Comparison of ENCODE assay signal across 8 mouse cellular contexts in genomic region chr11:75460103-75460843, GRCm38 (mm10). TPM values are rescaled to one million over a fixed set of nuclear protein-coding genes. Genes with fewer than 3 reads are reported as not detected.
A peak's percentile ranks its signal among the peaks of the same experiment; 100 is the strongest.
DNase-seq lines count a peak whose midpoint lies in the region; ATAC-seq and TF ChIP-seq lines count a peak whose summit lies in the region.

No protein-coding gene starts in this region.

- peaks cover 21% of the 10 kb centered on the region for H3K36me3 ChIP-seq in macrophage (ENCODE audit: inconsistent target)

- TF ChIP-seq CTCF in gastrocnemius, adult 2 months (IDR thresholded peaks at IDR 0.05): no peak
- no peak for TF ChIP-seq CTCF in left cerebral cortex, adult 2 months (IDR thresholded peaks at IDR 0.05)

- H3K4me3 ChIP-seq in gastrocnemius, adult 2 months: peak overlapping the region; percentile 72
- peak overlapping the region; percentile 51 for H3K4me3 ChIP-seq in left cerebral cortex, adult 2 months
- peak overlapping the region; percentile 41 for H3K4me3 ChIP-seq in macrophage (ENCODE audit: inconsistent target)

- peak; percentile 92 for DNase-seq in gastrocnemius, adult 2 months
- DNase-seq in hindlimb bud, embryonic 11.5 days (ENCODE audit: extremely low spot score, low read depth, low spot score): peak; percentile 69
- peak; percentile 84 to 87 for DNase-seq in left cerebral cortex, adult 2 months (ENCODE audit: extremely low spot score in 1 of 2, low spot score in 2 of 2)
- DNase-seq in retina, postnatal 7 days (ENCODE audit: low read depth, low spot score): peak; percentile 66
- peak; percentile 47 for DNase-seq in urinary bladder, postnatal 10 days (ENCODE audit: low spot score)

- ATAC-seq in activated CD4-positive, CD25-positive, alpha-beta regulatory T cell, adult 4 months: peak; percentile 40
- ATAC-seq in common myeloid progenitor, adult 5-6 weeks (replicated peaks; ENCODE audit: low read depth, poor library complexity, severe bottlenecking): peak; percentile 51

- intact Hi-C loops in gastrocnemius, adult 2 months (cut with DNase I): loop anchor here (5.0 kb wide), 1 partner anchor 107 kb away; no protein-coding TSS in a partner anchor
- intact Hi-C loops in left cerebral cortex, adult 2 months (cut with DNase I): loop anchor here (2.0 to 5.0 kb wide), 2 partner anchors 268 to 287 kb away; partner anchors contain the start of genes Dph1 and Rtn4rl1

- peaks cover 39% of the 10 kb centered on the region for H3K79me2 ChIP-seq in macrophage (ENCODE audit: inconsistent target)

- under 1% methylated on average over 19 of the region's 19 CpGs for WGBS in macrophage (ENCODE audit: missing documents)

- H3K27ac ChIP-seq in gastrocnemius, adult 2 months: peak overlapping the region; percentile 100
- peak overlapping the region; percentile 95 for H3K27ac ChIP-seq in left cerebral cortex, adult 2 months
- H3K27ac ChIP-seq in macrophage: peak overlapping the region; percentile 100

RNA-seq across cellular contexts. Expression of gene Tlcd2, which starts 1.2 kb away (rescaled TPM):
- polyA plus RNA-seq in activated CD4-positive, CD25-positive, alpha-beta regulatory T cell, adult 4 months (2017; shearing (Covaris generic)): 10 to 100 TPM in 1 of 2 experiments, 1 to 10 TPM in 1; 5.6 to 16.0 TPM
- total RNA-seq in common myeloid progenitor, adult 5-6 weeks (2017): 26.9 and 33.6 TPM in 2 replicates
- 1 to 10 TPM; 2.6 to 3.1 TPM for total RNA-seq in gastrocnemius, adult 2 months (2021)
- total RNA-seq in left cerebral cortex, adult 2 months (2021): under 1 TPM; 0.51 to 0.66 TPM
- 1 to 10 TPM in 25 of 26 experiments, not detected in 1; 1.7 to 8.3 (median 3.3) TPM for total RNA-seq in macrophage (2018; cell fraction: chromatin; rRNA removed)
- total RNA-seq in macrophage (2018; cell fraction: cytosol; rRNA removed): 1 to 10 TPM; 3.2 to 6.1 (median 4.6) TPM
- total RNA-seq in macrophage (2018; cell fraction: nucleus; rRNA removed): 1 to 10 TPM; 1.2 to 8.2 (median 4.0) TPM
- polyA plus RNA-seq in macrophage (2018): 2.5 to 4.9 TPM (median 4.5 TPM) in 3 replicates

RNA-seq across cellular contexts. Expression of gene Wdr81, which starts 5.8 kb away (rescaled TPM):
- 1 to 10 TPM; 5.2 to 7.3 TPM for polyA plus RNA-seq in activated CD4-positive, CD25-positive, alpha-beta regulatory T cell, adult 4 months (2017; shearing (Covaris generic))
- 8.4 and 8.6 TPM in 2 replicates for total RNA-seq in common myeloid progenitor, adult 5-6 weeks (2017)
- total RNA-seq in gastrocnemius, adult 2 months (2021): 1 to 10 TPM; 4.9 to 6.4 TPM
- 10 to 100 TPM; 19.5 to 20.7 TPM for total RNA-seq in left cerebral cortex, adult 2 months (2021)
- 100 to 1,000 TPM in 11 of 26 experiments, 10 to 100 TPM in 15; 43.1 to 170 (median 98.5) TPM for total RNA-seq in macrophage (2018; cell fraction: chromatin; rRNA removed)
- 10 to 100 TPM; 25.1 to 84.8 (median 54.5) TPM for total RNA-seq in macrophage (2018; cell fraction: cytosol; rRNA removed)
- total RNA-seq in macrophage (2018; cell fraction: nucleus; rRNA removed): 100 to 1,000 TPM in 9 of 26 experiments, 10 to 100 TPM in 17; 49.0 to 151 (median 92.0) TPM
- polyA plus RNA-seq in macrophage (2018): 45.8 to 53.6 TPM (median 49.5 TPM) in 3 replicates

RNA-seq across cellular contexts. Expression of gene Serpinf2, which starts 20.9 kb away (rescaled TPM):
- polyA plus RNA-seq in activated CD4-positive, CD25-positive, alpha-beta regulatory T cell, adult 4 months (2017; shearing (Covaris generic)): not detected
- 0.32 TPM in 1 of 2 replicates, not detected in the other for total RNA-seq in common myeloid progenitor, adult 5-6 weeks (2017)
- not detected for total RNA-seq in gastrocnemius, adult 2 months (2021)
- under 1 TPM in 1 of 2 experiments, not detected in 1; 0.28 TPM for total RNA-seq in left cerebral cortex, adult 2 months (2021)
- 1 to 10 TPM in 8 of 26 experiments, under 1 TPM in 11, not detected in 7; 0.25 to 3.9 (median 0.73) TPM for total RNA-seq in macrophage (2018; cell fraction: chromatin; rRNA removed)
- under 1 TPM in 3 of 26 experiments, not detected in 23; 0.04 to 0.10 (median 0.06) TPM for total RNA-seq in macrophage (2018; cell fraction: cytosol; rRNA removed)
- 1 to 10 TPM in 6 of 26 experiments, under 1 TPM in 15, not detected in 5; 0.28 to 3.3 (median 0.59) TPM for total RNA-seq in macrophage (2018; cell fraction: nucleus; rRNA removed)
- 0.11 TPM in 1 of 3 replicates, not detected in the others for polyA plus RNA-seq in macrophage (2018)

RNA-seq across cellular contexts. Expression of gene Prpf8, which starts 26.3 kb away (rescaled TPM):
- polyA plus RNA-seq in activated CD4-positive, CD25-positive, alpha-beta regulatory T cell, adult 4 months (2017; shearing (Covaris generic)): 10 to 100 TPM; 33.9 to 38.7 TPM
- 130 and 156 TPM in 2 replicates for total RNA-seq in common myeloid progenitor, adult 5-6 weeks (2017)
- 10 to 100 TPM; 69.3 to 76.7 TPM for total RNA-seq in gastrocnemius, adult 2 months (2021)
- total RNA-seq in left cerebral cortex, adult 2 months (2021): 100 to 1,000 TPM; 133 to 138 TPM
- 10 to 100 TPM; 28.3 to 79.8 (median 59.2) TPM for total RNA-seq in macrophage (2018; cell fraction: chromatin; rRNA removed)
- total RNA-seq in macrophage (2018; cell fraction: cytosol; rRNA removed): 10 to 100 TPM; 46.5 to 98.0 (median 75.5) TPM
- 100 to 1,000 TPM in 4 of 26 experiments, 10 to 100 TPM in 22; 41.5 to 126 (median 76.1) TPM for total RNA-seq in macrophage (2018; cell fraction: nucleus; rRNA removed)
- 72.5 to 92.1 TPM (median 86.0 TPM) in 3 replicates for polyA plus RNA-seq in macrophage (2018)

RNA-seq across cellular contexts. Expression of gene Serpinf1, which starts 37.8 kb away (rescaled TPM):
- 1 to 10 TPM; 1.8 to 3.9 TPM for polyA plus RNA-seq in activated CD4-positive, CD25-positive, alpha-beta regulatory T cell, adult 4 months (2017; shearing (Covaris generic))
- total RNA-seq in common myeloid progenitor, adult 5-6 weeks (2017): 76.0 and 77.8 TPM in 2 replicates
- 100 to 1,000 TPM in 1 of 2 experiments, 10 to 100 TPM in 1; 55.5 to 168 TPM for total RNA-seq in gastrocnemius, adult 2 months (2021)
- total RNA-seq in left cerebral cortex, adult 2 months (2021): 10 to 100 TPM in 1 of 2 experiments, 1 to 10 TPM in 1; 9.7 to 10.5 TPM
- total RNA-seq in macrophage (2018; cell fraction: chromatin; rRNA removed): 10 to 100 TPM in 1 of 26 experiments, 1 to 10 TPM in 3, under 1 TPM in 3, not detected in 19; 0.40 to 90.9 (median 1.5) TPM
- 1 to 10 TPM in 3 of 26 experiments, under 1 TPM in 20, not detected in 3; 0.15 to 1.2 (median 0.42) TPM for total RNA-seq in macrophage (2018; cell fraction: cytosol; rRNA removed)
- total RNA-seq in macrophage (2018; cell fraction: nucleus; rRNA removed): 10 to 100 TPM in 1 of 26 experiments, 1 to 10 TPM in 3, under 1 TPM in 1, not detected in 21; 0.80 to 16.4 (median 2.2) TPM
- 0.86 to 1.0 TPM in 2 of 3 replicates, not detected in the other for polyA plus RNA-seq in macrophage (2018)

Comparison
In these comparisons a context has a peak if more than half of its experiments do, and no peak if none do; other contexts are left out.
1. Peak in every context shown above with its lines: DNase-seq, ATAC-seq, H3K4me3 ChIP-seq and H3K27ac ChIP-seq.